Mouse (Mus musculus) lung, postnatal 0 days (tissue): ENCODE measurements at regions not wholly inside any gene's neighbourhood (a gene's known extent, or its start where the extent isn't known, plus 50 kb on each side); places are given as distances from the start of the nearest gene placed in this dataset.

Experiments used
- ATAC-seq: fragments of 200-750 bp; cut with Nextera tagmentation; 2 replicates; pipeline ENCODE4 v1.8.0; 2017; ENCODE audit warnings: moderate library complexity
- DNase-seq: peaks from one replicate; pipeline ENCODE4 v3.0.0-alpha.2; 2016; ENCODE audit warnings: low spot score
- H3K27ac ChIP-seq: fragments of 300-500 bp; sonication (generic); 2 replicates; pipeline ENCODE4 v1.5.1; 2014; ENCODE audit warnings: antibody characterized with exemption, mild to moderate bottlenecking, low read length, mixed read lengths
- H3K27me3 ChIP-seq: fragments of 300-500 bp; sonication (generic); replicated peaks from 2 replicates; pipeline ENCODE4 v1.6.1; 2014; ENCODE audit warnings: low read length, mixed read lengths; ENCODE audit not compliant: insufficient read depth
- H3K36me3 ChIP-seq: fragments of 300-500 bp; sonication (generic); 2 replicates; pipeline ENCODE4 v1.6.1; 2014; ENCODE audit warnings: low read length, mixed read lengths; ENCODE audit not compliant: insufficient read depth
- H3K4me1 ChIP-seq: fragments of 300-500 bp; sonication (generic); 2 replicates; pipeline ENCODE4 v1.6.1; 2014; ENCODE audit warnings: antibody characterized with exemption, low read depth, low read length, mixed read lengths; ENCODE audit not compliant: insufficient read depth
- H3K4me2 ChIP-seq: fragments of 300-500 bp; sonication (generic); replicated peaks from 2 replicates; pipeline ENCODE4 v1.6.1; 2014; ENCODE audit warnings: low read depth, mild to moderate bottlenecking, low read length, moderate library complexity, mixed read lengths
- H3K4me3 ChIP-seq: fragments of 300-500 bp; sonication (generic); 2 replicates; pipeline ENCODE4 v1.5.1; 2014; ENCODE audit warnings: low read depth, low read length
- H3K9ac ChIP-seq: fragments of 300-500 bp; sonication (generic); replicated peaks from 2 replicates; pipeline ENCODE4 v1.6.1; 2014; ENCODE audit warnings: low read depth, mild to moderate bottlenecking
- H3K9me3 ChIP-seq: fragments of 300-500 bp; sonication (generic); 2 replicates; pipeline ENCODE4 v1.6.1; 2016; ENCODE audit warnings: low read length, mixed read lengths
- CTCF ChIP-seq: IDR thresholded peaks from 2 replicates; pipeline ENCODE4 v1.5.1; 2016; ENCODE audit warnings: antibody characterized with exemption, mild to moderate bottlenecking
- EP300 ChIP-seq: IDR thresholded peaks from 2 replicates; pipeline ENCODE4 v1.6.1; 2016; ENCODE audit warnings: antibody characterized with exemption, mild to moderate bottlenecking, control low read depth
- WGBS: fragments of 180-500 bp; shearing (Covaris S2); extraction: QIAGEN DNeasy Blood & Tissue Kit; methylation state at CpG from one replicate; pipeline ENCODE4 v1.1.7; 2014; 5-methylcytosine and 5-hydroxymethylcytosine counted together

DNA sequence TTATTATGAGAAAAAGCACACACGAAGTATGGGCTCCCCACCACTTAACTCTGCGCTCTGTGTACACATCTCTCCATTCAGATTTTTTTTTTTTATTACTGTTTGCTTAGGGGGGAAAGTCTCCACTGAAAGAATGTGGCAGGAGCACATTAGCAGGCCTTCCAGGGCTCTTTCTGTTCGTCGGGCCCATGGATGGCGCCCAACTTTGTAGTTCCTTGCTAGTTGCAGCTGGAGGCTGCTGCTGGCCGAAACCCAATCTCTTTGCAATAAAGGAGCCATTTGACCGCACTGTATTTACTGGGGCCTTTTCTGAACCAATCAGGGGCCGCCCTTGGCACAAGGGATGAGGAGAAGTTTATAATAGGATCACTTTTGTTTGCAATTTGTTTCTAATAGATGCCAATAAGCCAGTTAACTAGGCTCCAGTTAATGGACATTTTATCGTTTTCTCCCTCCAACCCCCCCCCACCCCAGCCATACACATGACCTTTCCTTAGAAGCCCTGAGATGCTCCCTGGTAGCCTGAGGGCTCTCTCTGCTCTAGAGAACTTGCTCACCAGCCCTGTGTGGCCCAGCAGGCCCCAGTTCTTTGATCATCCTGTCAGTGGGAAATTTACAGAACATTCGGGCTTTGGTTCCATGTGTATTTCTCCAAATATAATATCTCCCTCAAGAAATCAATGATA lies 104.3 kb downstream of the Evx1 start:
- DNase-seq (peak; percentile 73), ATAC-seq (peak; percentile 63)
- no peaks in the 10 kb centered on the region for H3K27me3 ChIP-seq
- H3K4me1 ChIP-seq, result peaks cover 5% of the 10 kb centered on the region; the same call in 1 of the 2 replicates
- no peaks in the 10 kb centered on the region for H3K36me3 ChIP-seq
- H3K27ac ChIP-seq, result no peak overlapping the region
- no peak for TF ChIP-seq CTCF
- no peak for TF ChIP-seq EP300
- 35% methylated on average over 10 of the region's 10 CpGs for WGBS
- H3K9me3 ChIP-seq, result no peaks in the 10 kb centered on the region
- no peak overlapping the region for H3K4me3 ChIP-seq
- H3K4me2 ChIP-seq, result no peak overlapping the region
- no peak overlapping the region for H3K9ac ChIP-seq

DNA sequence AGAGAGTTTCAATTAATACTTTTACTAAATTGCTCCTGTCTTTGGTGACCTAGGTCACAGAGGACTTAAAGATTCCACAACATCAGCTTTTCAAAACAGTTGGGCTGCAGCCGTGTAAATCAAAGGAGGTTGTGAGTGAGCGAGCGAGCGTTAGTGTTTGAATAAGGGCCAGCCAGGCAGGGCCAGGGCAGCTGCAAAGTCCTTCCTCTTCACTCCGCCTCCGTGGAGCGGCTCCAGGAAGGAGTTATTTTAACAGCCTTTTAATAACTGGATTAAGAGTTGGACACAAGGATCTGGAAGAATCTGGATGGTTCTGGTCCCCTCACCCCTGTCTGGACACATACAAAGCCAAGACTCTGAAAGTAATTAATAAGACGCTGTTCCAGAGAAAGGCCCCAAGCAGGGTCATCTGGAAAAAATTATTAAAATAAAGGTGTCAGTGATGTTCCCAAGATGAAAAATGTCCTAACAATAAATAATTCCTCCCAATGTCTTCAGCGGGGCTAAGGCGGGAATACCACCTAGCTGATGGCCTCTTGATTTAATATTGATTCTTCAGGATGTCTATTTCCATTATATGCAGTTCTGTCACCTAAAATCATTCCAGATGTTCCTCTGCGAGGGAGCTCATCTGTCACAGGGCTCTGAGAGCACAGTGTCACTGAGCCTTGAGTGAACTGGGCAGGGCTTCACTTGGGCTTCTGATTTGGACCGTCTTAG lies 105.3 kb downstream of the Evx1 start:
- Histone ChIP-seq H3K4me2 (no peak overlapping the region), H3K27ac (0 out of 2 replicates have a peak overlapping the region, but pooled peaks have one; percentile 9), H3K9me3 (no peaks in the 10 kb centered on the region), H3K9ac (no peak overlapping the region), H3K4me3 (no peak overlapping the region), H3K27me3 (no peaks in the 10 kb centered on the region), H3K4me1 (peaks cover 5% of the 10 kb centered on the region; the same call in 1 of the 2 replicates), H3K36me3 (no peaks in the 10 kb centered on the region)
- ATAC-seq (peak; percentile 63), DNase-seq (peak; percentile 76)
- WGBS, result 22% methylated on average over 12 of the region's 12 CpGs
- TF ChIP-seq CTCF (no peak), EP300 (no peak)

DNA sequence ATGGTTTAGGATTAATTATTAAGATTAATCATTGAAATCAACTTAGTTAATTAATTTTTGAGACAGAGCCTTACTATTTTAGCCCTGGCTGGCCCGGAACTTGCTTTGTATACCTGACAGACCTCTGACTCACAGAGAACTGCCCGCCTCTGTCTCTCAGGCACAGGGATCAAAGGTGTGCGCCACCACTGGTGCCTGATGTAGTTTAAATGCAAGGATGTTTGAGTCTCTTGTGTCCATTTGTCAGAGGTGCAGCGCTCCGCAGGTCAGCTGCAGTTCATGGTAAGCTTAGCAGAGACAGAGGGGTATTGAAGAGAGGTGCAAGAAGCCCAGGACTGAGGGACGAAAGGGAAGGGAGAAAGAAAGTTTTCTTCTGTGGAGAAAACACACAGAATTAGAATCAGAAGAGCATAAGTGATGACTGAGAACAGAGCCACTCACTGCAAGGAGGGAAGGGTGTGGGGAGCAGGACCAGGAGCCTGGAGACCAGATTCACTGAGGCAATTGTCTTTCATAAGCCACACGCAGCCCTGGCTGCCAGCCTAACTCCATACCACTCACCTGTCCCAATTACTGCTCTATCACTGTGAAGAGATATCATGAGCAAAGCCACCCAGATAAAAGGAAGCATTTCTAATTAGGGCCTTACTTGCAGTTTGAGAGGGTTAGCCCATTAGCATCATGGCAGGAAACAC lies 107.1 kb downstream of the Evx1 start:
- H3K27ac ChIP-seq, result no peak overlapping the region
- H3K36me3 ChIP-seq, result no peaks in the 10 kb centered on the region
- ATAC-seq (no peak), DNase-seq (no peak)
- H3K9ac ChIP-seq, result no peak overlapping the region
- no peaks in the 10 kb centered on the region for H3K9me3 ChIP-seq
- no peak overlapping the region for H3K4me2 ChIP-seq
- no peaks in the 10 kb centered on the region for H3K27me3 ChIP-seq
- H3K4me3 ChIP-seq, result no peak overlapping the region
- 88% methylated on average over 7 of the region's 7 CpGs for WGBS
- no peak for TF ChIP-seq CTCF
- peaks cover 8% of the 10 kb centered on the region; the same call in 1 of the 2 replicates for H3K4me1 ChIP-seq

DNA sequence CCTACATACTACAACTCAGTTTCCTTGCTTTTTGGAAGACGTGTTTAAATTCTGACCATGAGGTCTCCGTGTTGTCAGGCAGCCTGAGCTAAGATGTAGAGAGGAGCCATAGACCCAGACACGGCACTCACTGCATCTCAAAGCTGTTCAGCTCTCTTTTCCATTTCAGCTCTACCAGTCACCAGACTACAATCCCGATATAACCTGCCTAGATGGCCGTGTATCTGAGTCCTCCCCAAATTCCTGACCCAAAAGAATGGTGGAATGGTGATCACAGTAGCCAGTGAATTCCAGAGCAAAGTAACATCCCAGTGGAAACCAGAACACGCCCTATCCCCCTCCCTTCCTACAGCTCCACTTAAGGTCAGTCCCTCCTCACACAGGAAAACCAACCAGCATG lies 108.5 kb downstream of the Evx1 start:
- no peak for TF ChIP-seq EP300
- TF ChIP-seq CTCF, result no peak
- H3K36me3 ChIP-seq, result no peaks in the 10 kb centered on the region
- peaks cover 8% of the 10 kb centered on the region; the same call in 1 of the 2 replicates for H3K4me1 ChIP-seq
- H3K27ac ChIP-seq, result no peak overlapping the region
- H3K4me2 ChIP-seq, result no peak overlapping the region
- DNase-seq (no peak), ATAC-seq (no peak)
- no peak overlapping the region for H3K9ac ChIP-seq
- no peaks in the 10 kb centered on the region for H3K27me3 ChIP-seq
- H3K9me3 ChIP-seq, result no peaks in the 10 kb centered on the region
- no peak overlapping the region for H3K4me3 ChIP-seq
- 89% methylated on average over 6 of the region's 6 CpGs for WGBS

DNA sequence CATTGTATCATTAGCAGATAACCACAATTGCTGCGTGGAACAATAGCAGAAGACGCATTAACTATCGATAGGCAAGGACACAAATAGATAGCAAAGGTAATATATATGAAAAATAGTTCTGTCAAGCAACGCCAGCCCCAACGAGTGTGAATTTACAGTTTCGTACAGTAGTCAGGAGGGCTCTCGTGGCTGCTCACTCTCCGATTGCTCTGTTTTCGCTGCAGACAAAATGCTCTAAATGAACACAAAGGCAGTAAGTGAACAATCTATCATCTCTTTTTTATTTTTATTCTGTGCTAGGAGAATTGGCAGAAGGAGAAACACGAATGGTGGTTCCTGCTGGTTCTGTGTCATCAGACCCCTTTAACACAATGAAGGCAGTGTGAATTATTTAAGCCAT lies 109.4 kb downstream of the Evx1 start:
- 78% methylated on average over 10 of the region's 10 CpGs for WGBS
- ATAC-seq (no peak), DNase-seq (no peak)
- TF ChIP-seq CTCF, result no peak
- TF ChIP-seq EP300, result no peak
- H3K9me3 ChIP-seq, result no peaks in the 10 kb centered on the region
- H3K4me1 ChIP-seq, result peaks cover 8% of the 10 kb centered on the region; the same call in 1 of the 2 replicates
- no peaks in the 10 kb centered on the region for H3K36me3 ChIP-seq
- no peak overlapping the region for H3K27ac ChIP-seq
- no peak overlapping the region for H3K4me3 ChIP-seq
- no peaks in the 10 kb centered on the region for H3K27me3 ChIP-seq
- H3K4me2 ChIP-seq, result no peak overlapping the region
- H3K9ac ChIP-seq, result no peak overlapping the region

DNA sequence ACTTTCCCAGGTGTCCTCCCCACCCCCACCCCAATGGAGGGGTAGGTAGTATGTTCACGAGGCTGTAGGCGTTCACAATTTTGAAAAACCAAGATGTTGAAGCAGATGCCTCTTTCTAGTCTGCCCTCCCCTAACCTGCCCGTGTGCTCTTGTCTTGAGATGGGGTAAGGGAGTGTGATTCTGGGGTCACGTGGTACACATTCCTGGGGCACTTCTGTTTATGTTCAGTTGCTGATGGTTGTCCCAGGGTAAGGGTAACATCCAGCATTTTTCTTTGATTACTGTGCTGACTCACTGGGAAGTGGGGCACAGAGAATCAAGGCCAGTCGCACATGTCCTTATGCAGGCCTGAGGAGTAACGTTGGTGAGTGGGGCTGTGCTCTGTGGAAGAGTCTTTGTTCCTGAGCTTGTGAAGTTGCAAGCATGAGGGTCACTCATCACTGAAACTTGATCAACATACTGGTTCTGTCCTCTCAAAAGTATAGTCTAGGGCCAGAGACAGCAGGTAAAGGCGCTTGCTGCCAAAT lies 110.3 kb downstream of the Evx1 start:
- Histone ChIP-seq H3K9me3 (no peaks in the 10 kb centered on the region), H3K36me3 (no peaks in the 10 kb centered on the region), H3K27me3 (no peaks in the 10 kb centered on the region), H3K9ac (no peak overlapping the region), H3K4me3 (no peak overlapping the region), H3K4me1 (peaks cover 4% of the 10 kb centered on the region; the same call in 1 of the 2 replicates), H3K27ac (no peak overlapping the region), H3K4me2 (no peak overlapping the region)
- ATAC-seq (no peak), DNase-seq (no peak)
- WGBS, result 47% methylated on average over 7 of the region's 7 CpGs
- TF ChIP-seq EP300 (no peak), CTCF (no peak)
